Mouse (Mus musculus) liver, adult 2 months (tissue): Measurements from ENCODE around the gene Slc2a10. TPM values are rescaled to one million over a fixed set of nuclear protein-coding genes. Genes with fewer than 3 reads are reported as not detected.

ENCODE experiments used
- DNase-seq: peaks from one replicate; pipeline ENCODE4 v3.0.0-alpha.2; 2011; ENCODE audit warnings: low read depth, low spot score; ENCODE audit errors: extremely low read depth
- H3K27ac ChIP-seq: fragments of 200-500 bp; replicated peaks from 2 replicates; pipeline ENCODE4 v1.5.1; 2012; ENCODE audit warnings: low read depth, mild to moderate bottlenecking, control low read depth, inconsistent platforms, low read length; ENCODE audit not compliant: insufficient read depth
- H3K27me3 ChIP-seq: fragments of 200-500 bp; 2 replicates; pipeline ENCODE4 v1.6.1; 2012; ENCODE audit warnings: mild to moderate bottlenecking, moderate library complexity, low read length, inconsistent platforms; ENCODE audit not compliant: control insufficient read depth, insufficient read depth
- H3K36me3 ChIP-seq: fragments of 200-500 bp; 2 replicates; pipeline ENCODE4 v1.6.1; 2012; ENCODE audit warnings: low read length, inconsistent platforms; ENCODE audit not compliant: control insufficient read depth, insufficient read depth
- H3K4me1 ChIP-seq: fragments of 200-500 bp; 2 replicates; pipeline ENCODE4 v1.6.1; 2011; ENCODE audit warnings: low read length; ENCODE audit not compliant: control insufficient read depth, insufficient read depth
- H3K4me3 ChIP-seq: fragments of 200-500 bp; 2 replicates; pipeline ENCODE4 v1.5.1; 2011; ENCODE audit warnings: low read depth, mild to moderate bottlenecking, control low read depth, low read length, moderate library complexity; ENCODE audit not compliant: insufficient read depth
- H3K79me2 ChIP-seq: fragments of 200-500 bp; 2 replicates; pipeline ENCODE4 v1.6.1; 2012; ENCODE audit warnings: inconsistent platforms, mild to moderate bottlenecking, low read length, moderate library complexity; ENCODE audit not compliant: control insufficient read depth, insufficient read depth
- H3K9ac ChIP-seq: fragments of 200-500 bp; 2 replicates; pipeline ENCODE4 v1.6.1; 2012; ENCODE audit warnings: low read depth, mild to moderate bottlenecking, control low read depth, inconsistent platforms, low read length
- CTCF ChIP-seq: fragments of 200-500 bp; IDR thresholded peaks from 2 replicates; pipeline ENCODE4 v1.5.1; 2011; ENCODE audit warnings: low read depth, low read length, control low read depth
- POLR2A ChIP-seq: fragments of 200-500 bp; IDR thresholded peaks from 2 replicates; pipeline ENCODE4 v1.6.1; 2011; ENCODE audit warnings: low read length, control low read depth; ENCODE audit not compliant: insufficient read depth; ENCODE audit errors: extremely low read depth
- WGBS: fragments of 180-500 bp; shearing (Covaris S2); methylation state at CpG from one replicate; pipeline ENCODE4 v1.1.7; 2018; 5-methylcytosine and 5-hydroxymethylcytosine counted together
- polyA plus RNA-seq: library from polyadenylated mRNA; depleted of rRNA; stranded (reverse); fragments of >200 nt; gene quantifications from 2 replicates; pipeline ENCODE4 v1.2.3, GENCODE M21; 2012; rRNA removed
- total RNA-seq: library from RNA; depleted of rRNA; stranded (reverse); fragments of >200 nt; gene quantifications from 2 replicates; pipeline ENCODE4 v1.2.3, GENCODE M21; 2014; rRNA removed

The Slc2a10 gene
- total and polyA plus RNA-seq, 2 experiments: 0.09 to 0.11 TPM

DNA sequence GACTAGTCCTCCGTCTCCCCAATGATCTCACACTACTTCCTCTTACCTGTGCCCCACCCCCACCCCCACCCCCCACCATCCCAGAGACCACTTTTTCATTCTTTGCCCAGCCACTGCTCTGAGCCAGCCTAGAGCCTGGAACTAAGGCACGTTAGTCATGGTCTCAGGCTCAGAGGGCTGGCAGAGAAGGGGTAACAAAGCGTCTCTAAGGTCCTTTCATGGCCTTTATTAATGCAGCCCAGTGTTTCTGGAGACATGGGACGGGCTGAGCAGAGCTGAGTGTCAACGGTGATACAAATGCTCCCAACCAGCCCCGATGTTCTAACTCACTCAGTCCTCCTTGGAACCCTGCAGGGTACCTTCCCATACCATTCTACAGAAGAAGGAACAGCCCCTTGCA is 61.0 kb downstream of the Slc2a10 start:
- 78% methylated on average over 6 of the region's 6 CpGs for WGBS
- no peaks in the 10 kb centered on the region for H3K27me3 ChIP-seq

DNA sequence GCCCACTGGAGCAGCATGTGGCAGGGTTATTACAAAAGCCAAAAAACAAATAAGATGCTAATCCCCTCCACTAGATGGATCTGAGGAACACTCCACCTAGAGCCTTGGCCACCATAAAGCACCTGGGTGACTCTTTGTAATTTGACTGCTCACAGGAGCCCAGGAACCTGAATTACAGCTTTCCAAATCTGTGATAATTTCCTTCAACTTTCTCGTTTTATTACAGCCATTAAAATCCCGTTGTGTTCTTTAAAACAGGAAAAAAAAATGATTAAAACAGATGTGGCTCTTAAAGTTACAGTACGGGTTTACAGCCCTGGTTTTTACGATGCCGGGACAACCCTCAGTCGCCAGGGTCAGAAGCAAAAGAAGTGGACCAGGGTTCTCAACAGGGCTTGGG is 63.3 kb downstream of the Slc2a10 start:
- Histone ChIP-seq H3K4me1 (peaks cover 8% of the 10 kb centered on the region), H3K79me2 (no peaks in the 10 kb centered on the region), H3K36me3 (no peaks in the 10 kb centered on the region), H3K27me3 (no peaks in the 10 kb centered on the region), H3K4me3 (no peak overlapping the region), H3K27ac (no peak overlapping the region), H3K9ac (no peak overlapping the region)
- WGBS: 76% methylated on average over 6 of the region's 6 CpGs
- no peak for DNase-seq
- no peak for TF ChIP-seq CTCF
- no peak for TF ChIP-seq POLR2A

More for the DNA sequence above, 61.0 kb downstream of the Slc2a10 start:
- Histone ChIP-seq H3K9ac (no peak overlapping the region), H3K4me1 (peaks cover 9% of the 10 kb centered on the region), H3K79me2 (no peaks in the 10 kb centered on the region), H3K4me3 (no peak overlapping the region), H3K36me3 (no peaks in the 10 kb centered on the region), H3K27ac (no peak overlapping the region)
- DNase-seq: no peak
- TF ChIP-seq POLR2A: no peak
- no peak for TF ChIP-seq CTCF

DNA sequence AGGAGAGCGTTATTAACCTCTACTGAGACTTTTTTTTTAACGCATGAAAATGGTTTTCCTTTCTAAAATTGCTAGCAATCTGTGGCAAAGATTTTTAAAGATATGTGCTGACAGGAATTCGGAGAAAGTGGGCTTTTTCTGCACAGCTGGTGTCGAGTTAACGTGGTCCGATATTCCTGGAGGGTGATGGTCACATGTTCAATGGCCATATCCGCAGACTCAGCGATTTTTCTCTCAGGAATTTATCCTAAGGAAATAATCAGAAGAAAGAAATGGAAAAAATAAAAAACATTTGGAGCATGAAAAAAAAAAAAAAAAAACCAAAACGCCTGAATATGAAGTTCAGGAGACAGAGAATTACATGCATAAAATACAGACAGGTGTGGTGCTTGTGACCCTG is 64.2 kb downstream of the Slc2a10 start:
- 75% methylated on average over 9 of the region's 9 CpGs for WGBS
- Histone ChIP-seq H3K9ac (no peak overlapping the region), H3K79me2 (no peaks in the 10 kb centered on the region), H3K27ac (no peak overlapping the region), H3K36me3 (no peaks in the 10 kb centered on the region), H3K4me1 (peaks cover 8% of the 10 kb centered on the region), H3K4me3 (no peak overlapping the region), H3K27me3 (no peaks in the 10 kb centered on the region)
- TF ChIP-seq POLR2A: no peak
- DNase-seq: no peak

DNA sequence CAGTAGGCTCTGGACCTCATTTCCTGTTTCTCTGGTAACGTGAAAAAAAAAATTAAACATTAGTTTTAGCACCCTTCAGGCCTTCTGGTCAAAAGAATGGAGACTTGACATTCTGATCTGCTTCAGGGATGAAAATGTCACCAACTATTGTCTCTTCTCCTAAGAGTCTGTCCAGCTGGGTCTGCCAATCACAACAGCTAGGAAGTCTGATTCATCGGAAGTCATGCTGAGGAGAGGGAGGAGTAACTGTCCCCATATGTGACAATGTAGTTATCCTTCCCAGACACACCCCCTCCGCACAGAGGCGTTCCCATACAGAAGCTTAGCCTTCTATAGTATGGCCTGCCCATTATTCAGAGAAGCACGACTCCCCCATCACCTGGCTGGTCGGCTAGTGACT is 65.3 kb downstream of the Slc2a10 start:
- Histone ChIP-seq H3K4me1 (peaks cover 1% of the 10 kb centered on the region), H3K27ac (no peak overlapping the region), H3K36me3 (no peaks in the 10 kb centered on the region), H3K9ac (no peak overlapping the region), H3K79me2 (no peaks in the 10 kb centered on the region), H3K27me3 (no peaks in the 10 kb centered on the region), H3K4me3 (no peak overlapping the region)
- 79% methylated on average over 6 of the region's 6 CpGs for WGBS
- no peak for TF ChIP-seq POLR2A
- TF ChIP-seq CTCF: no peak
- DNase-seq: no peak

Other genes with a start within 250 kb of the Slc2a10 start
- gene Slc35c2, start 215.9 kb upstream of the Slc2a10 start, total RNA-seq: 13.5 and 17.2 TPM in 2 replicates
- gene Slc35c2, start 215.9 kb upstream of the Slc2a10 start, polyA plus RNA-seq: 42.4 and 52.1 TPM in 2 replicates
- gene Elmo2, start 177.3 kb upstream of the Slc2a10 start, total RNA-seq: 5.2 and 7.0 TPM in 2 replicates
- gene Elmo2, start 177.3 kb upstream of the Slc2a10 start, polyA plus RNA-seq: 10.9 and 17.5 TPM in 2 replicates
- not detected in 2 replicates for gene Zfp663, start 135.1 kb upstream of the Slc2a10 start, total RNA-seq
- not detected in 2 replicates for gene Zfp663, start 135.1 kb upstream of the Slc2a10 start, polyA plus RNA-seq
- 0.65 and 0.74 TPM in 2 replicates for gene Zfp334, start 115.5 kb upstream of the Slc2a10 start, total RNA-seq
- gene Zfp334, start 115.5 kb upstream of the Slc2a10 start, polyA plus RNA-seq: 0.46 and 0.50 TPM in 2 replicates
- gene Ocstamp, start 103.4 kb upstream of the Slc2a10 start, total RNA-seq: 0.07 and 0.28 TPM in 2 replicates
- gene Ocstamp, start 103.4 kb upstream of the Slc2a10 start, polyA plus RNA-seq: 0.81 and 0.83 TPM in 2 replicates
- gene Slc13a3, start 30.6 kb upstream of the Slc2a10 start, total RNA-seq: 8.2 and 8.3 TPM in 2 replicates
- gene Slc13a3, start 30.6 kb upstream of the Slc2a10 start, polyA plus RNA-seq: 16.1 and 28.1 TPM in 2 replicates
- 4.1 and 5.6 TPM in 2 replicates for gene Trp53rka, start 10.5 kb upstream of the Slc2a10 start, total RNA-seq
- 9.3 and 11.3 TPM in 2 replicates for gene Trp53rka, start 10.5 kb upstream of the Slc2a10 start, polyA plus RNA-seq
- gene Eya2, start 91.2 kb downstream of the Slc2a10 start, total RNA-seq: 0.20 and 0.28 TPM in 2 replicates
- 0.30 and 0.78 TPM in 2 replicates for gene Eya2, start 91.2 kb downstream of the Slc2a10 start, polyA plus RNA-seq